Comparison of ENCODE assay signal across 8 mouse cellular contexts in the genomic region with DNA sequence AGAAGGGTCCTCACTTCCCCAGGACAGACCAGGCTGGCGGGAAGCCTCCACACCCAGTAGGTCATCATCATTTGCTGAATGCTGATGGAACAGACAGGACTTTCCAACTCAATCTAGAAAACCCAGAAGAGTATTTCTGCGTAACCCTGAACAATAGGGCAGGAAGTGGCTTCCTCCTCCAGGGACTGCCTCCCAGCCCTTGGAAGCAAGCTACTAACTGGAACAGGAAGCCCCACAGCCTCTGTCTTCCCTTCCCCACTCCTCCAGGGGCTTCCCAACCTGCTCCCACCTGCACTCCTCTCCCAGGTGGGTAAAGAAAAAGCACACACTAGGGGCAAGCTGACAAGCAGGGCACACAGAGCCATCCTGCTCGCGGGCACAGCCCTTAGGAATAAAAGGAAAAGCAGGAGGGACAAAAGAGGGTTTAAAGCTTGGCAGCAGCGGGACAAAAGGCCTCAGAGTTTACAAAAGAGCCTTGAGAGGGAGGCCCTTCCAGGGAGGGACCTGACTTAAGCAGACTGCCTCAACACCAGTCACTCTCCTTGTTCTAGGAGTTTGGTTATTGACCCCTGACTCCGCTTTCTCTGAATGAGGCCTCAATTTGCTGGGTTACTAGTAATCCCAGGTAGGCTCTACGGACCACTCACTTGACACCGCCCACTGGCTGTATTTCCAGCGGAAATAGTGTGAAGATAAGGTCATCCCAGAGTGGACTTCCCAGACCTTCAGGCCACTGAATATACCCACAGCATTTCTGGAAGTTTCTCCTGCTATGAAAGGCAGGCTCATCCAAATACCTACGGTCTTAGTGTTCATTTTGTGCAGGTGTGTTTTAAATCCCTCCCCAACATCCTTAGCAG. TPM values are rescaled to one million over a fixed set of nuclear protein-coding genes. Genes with fewer than 3 reads are reported as not detected.
DNase-seq lines count a peak whose midpoint lies in the region; ATAC-seq lines count a peak whose summit lies in the region.
"Had no signal": no experiment of that assay in that cellular context is flagged by ENCODE, and none has a peak within 500 bp of the region (broad histone marks: within the 10 kb centered on the region; RNA-seq: fewer than 3 reads in every experiment).

No protein-coding gene starts in this region.

- H3K4me1 ChIP-seq in forebrain, embryonic 14.5 days (ENCODE audit: control insufficient read depth, insufficient read depth, low read length), result peaks cover 29% of the 10 kb centered on the region
- H3K4me1 ChIP-seq in hindbrain, embryonic 16.5 days (ENCODE audit: control insufficient read depth, insufficient read depth, low read depth, low read length), result peaks cover 34% of the 10 kb centered on the region

- peak; percentile 69 for DNase-seq in embryo, embryonic 10.5 days (ENCODE audit: low spot score)
- DNase-seq in forebrain, embryonic 14.5 days (ENCODE audit: low spot score), result peak; percentile 60
- peak; percentile 55 for DNase-seq in lung, postnatal 10 days
- DNase-seq in frontal cortex, postnatal 36 days (ENCODE audit: low spot score in 2 of 2), result no peak
- DNase-seq in layer of hippocampus, adult 8-10 months (ENCODE audit: low spot score in 2 of 2), result no peak
- DNase-seq in urinary bladder, postnatal 36 days (ENCODE audit: low spot score in 2 of 2), result no peak

- H3K36me3 ChIP-seq in forebrain, embryonic 14.5 days (ENCODE audit: control insufficient read depth, insufficient read depth, low read length), result peaks cover 7% of the 10 kb centered on the region
- peaks cover 2% of the 10 kb centered on the region; the same call in 1 of the 2 replicates for H3K36me3 ChIP-seq in hindbrain, embryonic 16.5 days (ENCODE audit: control insufficient read depth, insufficient read depth, low read length)

- peak overlapping the region; percentile 95 for H3K27ac ChIP-seq in forebrain, embryonic 14.5 days (ENCODE audit: low read depth, low read length)
- H3K27ac ChIP-seq in hindbrain, embryonic 16.5 days (ENCODE audit: low read depth, low read length), result peak overlapping the region; percentile 88
- H3K27ac ChIP-seq: liver, embryonic 14.5 days had no signal

- no peaks in the 10 kb centered on the region for H3K9me3 ChIP-seq in forebrain, embryonic 14.5 days (replicated peaks; ENCODE audit: control insufficient read depth, low read length)
- no peaks in the 10 kb centered on the region for H3K9me3 ChIP-seq in hindbrain, embryonic 16.5 days (ENCODE audit: control insufficient read depth, low read length)

- no peak overlapping the region for H3K4me3 ChIP-seq in forebrain, embryonic 14.5 days (ENCODE audit: low read depth, low read length)
- H3K4me3 ChIP-seq in hindbrain, embryonic 16.5 days (ENCODE audit: low read length), result no peak overlapping the region

- no peaks in the 10 kb centered on the region for H3K27me3 ChIP-seq in forebrain, embryonic 14.5 days (replicated peaks; ENCODE audit: control insufficient read depth, insufficient read depth, low read length)
- no peaks in the 10 kb centered on the region for H3K27me3 ChIP-seq in hindbrain, embryonic 16.5 days (replicated peaks; ENCODE audit: control insufficient read depth, insufficient read depth, low read length)

- H3K4me2 ChIP-seq in forebrain, embryonic 14.5 days (ENCODE audit: low read length), result peak overlapping the region; percentile 12; the same call in 1 of the 2 replicates
- no peak overlapping the region for H3K4me2 ChIP-seq in hindbrain, embryonic 16.5 days (ENCODE audit: low read length)

- no peak for ATAC-seq in forebrain, embryonic 14.5 days
- ATAC-seq in hindbrain, embryonic 16.5 days, result no peak

- H3K9ac ChIP-seq in forebrain, embryonic 14.5 days (ENCODE audit: low read length), result peak overlapping the region; percentile 38; the same call in 1 of the 2 replicates
- 0 out of 2 replicates have a peak overlapping the region, but pooled peaks have one; percentile 24 for H3K9ac ChIP-seq in hindbrain, embryonic 16.5 days (ENCODE audit: low read depth, low read length)
- H3K9ac ChIP-seq: liver, embryonic 14.5 days had no signal

- WGBS in forebrain, embryonic 14.5 days, result 6% methylated on average over 10 of the region's 10 CpGs
- WGBS in hindbrain, embryonic 16.5 days, result 26% methylated on average over 10 of the region's 10 CpGs

RNA-seq across cellular contexts. Expression of a gene that starts 1.6 kb away (rescaled TPM):
- 34.4 and 39.7 TPM in 2 replicates for polyA plus RNA-seq in forebrain, embryonic 14.5 days (2014; fragmentation: Nextera tagmentation; extraction: Ambion mirVana)
- polyA plus RNA-seq in hindbrain, embryonic 16.5 days (2015; fragmentation: Nextera tagmentation; extraction: Ambion mirVana), result 35.2 and 44.8 TPM in 2 replicates
- total RNA-seq in layer of hippocampus, adult 8-10 months (2022), result 10 to 100 TPM; 34.4 to 60.0 (median 42.5) TPM

RNA-seq across cellular contexts. Expression of a gene that starts 27.9 kb away (rescaled TPM):
- 195 and 201 TPM in 2 replicates for polyA plus RNA-seq in forebrain, embryonic 14.5 days (2014; fragmentation: Nextera tagmentation; extraction: Ambion mirVana)
- 166 and 174 TPM in 2 replicates for polyA plus RNA-seq in hindbrain, embryonic 16.5 days (2015; fragmentation: Nextera tagmentation; extraction: Ambion mirVana)
- total RNA-seq in layer of hippocampus, adult 8-10 months (2022), result 100 to 1,000 TPM in 1 of 4 experiments, 10 to 100 TPM in 3; 76.5 to 101 (median 87.2) TPM

RNA-seq across cellular contexts. Expression of a gene that starts 35.3 kb away (rescaled TPM):
- 0.60 and 1.2 TPM in 2 replicates for polyA plus RNA-seq in forebrain, embryonic 14.5 days (2014; fragmentation: Nextera tagmentation; extraction: Ambion mirVana)
- polyA plus RNA-seq in hindbrain, embryonic 16.5 days (2015; fragmentation: Nextera tagmentation; extraction: Ambion mirVana), result 2.1 and 3.5 TPM in 2 replicates
- under 1 TPM in 3 of 4 experiments, not detected in 1; 0.45 to 0.94 (median 0.64) TPM for total RNA-seq in layer of hippocampus, adult 8-10 months (2022)

Comparison
In these comparisons a context has a peak if more than half of its experiments do, and no peak if none do; other contexts are left out.
1. DNase-seq: peak in embryo, embryonic 10.5 days (single experiment), forebrain, embryonic 14.5 days (single experiment) and lung, postnatal 10 days (single experiment); none in frontal cortex, postnatal 36 days (0 of 2), layer of hippocampus, adult 8-10 months (0 of 2) and urinary bladder, postnatal 36 days (0 of 2).